Mouse (Mus musculus): ENCODE data around the gene Ddost.

Ddost gene

GRCm38 (mm10) chr4:138304340-138305104 lies at the start of gene Ddost:
Ddost (plus strand) TSS chr4:138304730.
- DNase-seq (ENCODE audit: low read depth, low spot score): peak; percentile 99

DNA sequence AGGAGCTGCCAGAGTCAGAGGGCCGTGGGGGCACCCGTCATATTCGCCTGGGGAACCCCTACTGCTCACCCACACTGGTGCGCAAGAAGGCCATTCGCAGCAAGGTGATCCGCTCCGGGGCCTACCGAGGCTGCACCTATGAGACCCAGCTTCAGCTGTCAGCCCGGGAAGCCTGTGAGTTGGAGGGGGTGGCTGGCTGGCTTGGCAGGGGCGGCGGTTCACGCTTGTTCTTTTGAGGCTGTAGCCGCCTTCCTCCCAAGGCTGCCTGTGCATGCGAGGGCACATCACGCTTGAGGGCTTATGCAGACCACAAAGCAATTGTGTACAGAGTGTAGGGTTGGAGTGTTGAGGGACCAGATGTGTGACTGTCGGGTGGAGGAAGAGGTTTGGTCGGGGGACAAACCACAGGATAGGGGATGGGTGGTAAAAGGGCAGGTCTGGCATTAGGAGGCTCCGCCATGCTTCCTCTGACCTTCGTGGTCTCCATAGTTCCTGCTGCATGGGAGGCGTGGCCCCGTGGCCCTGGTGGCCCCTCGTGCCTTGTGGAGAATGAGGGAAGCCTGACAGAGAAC lies 47.3 kb upstream of the Ddost start:
- no peak for DNase-seq (ENCODE audit: low read depth, low spot score)

DNA sequence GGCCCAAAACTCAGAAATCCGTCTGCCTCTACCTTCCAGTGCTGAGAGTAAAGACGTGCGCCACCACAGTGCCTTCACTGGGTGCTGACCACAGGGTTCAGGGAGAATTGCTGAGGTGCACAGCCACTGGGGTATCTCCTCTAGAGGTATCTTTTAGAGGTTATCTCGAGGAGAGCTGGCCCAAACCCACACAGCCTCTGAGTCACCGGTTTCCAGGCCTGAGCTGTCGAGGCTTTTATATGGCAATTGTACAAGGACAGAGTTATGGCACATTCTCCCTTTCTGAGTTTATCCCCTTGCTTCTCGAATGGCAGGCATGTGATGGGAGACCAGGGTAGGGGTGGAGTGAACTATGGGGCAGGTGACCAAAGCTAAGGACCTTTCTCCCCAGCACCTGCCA lies 45.9 kb upstream of the Ddost start:
- DNase-seq (ENCODE audit: low read depth, low spot score): no peak

DNA sequence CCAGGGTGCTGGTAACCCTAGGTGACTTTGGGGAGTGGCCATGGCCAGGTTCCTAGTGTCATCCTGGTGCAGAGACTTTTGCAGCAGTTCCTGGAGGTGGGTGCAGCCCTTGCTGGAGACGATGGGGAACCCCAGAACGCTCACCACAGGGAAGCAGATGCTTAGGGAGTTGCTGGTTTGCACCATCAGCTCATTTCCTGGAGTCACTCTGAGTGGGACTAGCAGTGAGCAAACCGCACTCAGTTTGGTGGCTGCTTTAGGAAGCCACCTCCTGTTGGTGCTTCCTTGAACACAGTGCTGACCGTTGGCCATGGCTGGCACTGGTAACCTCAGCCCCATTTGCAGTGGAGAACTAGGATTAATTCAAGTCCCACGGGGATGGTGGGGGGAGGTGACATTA lies 45.0 kb upstream of the Ddost start:
- DNase-seq (ENCODE audit: low read depth, low spot score): no peak

- DNase-seq (ENCODE audit: low read depth, low spot score): peak; percentile 31
These were observed 42.5 kb upstream of the Ddost start for GRCm38 (mm10) chr4:138261843-138262681.

DNA sequence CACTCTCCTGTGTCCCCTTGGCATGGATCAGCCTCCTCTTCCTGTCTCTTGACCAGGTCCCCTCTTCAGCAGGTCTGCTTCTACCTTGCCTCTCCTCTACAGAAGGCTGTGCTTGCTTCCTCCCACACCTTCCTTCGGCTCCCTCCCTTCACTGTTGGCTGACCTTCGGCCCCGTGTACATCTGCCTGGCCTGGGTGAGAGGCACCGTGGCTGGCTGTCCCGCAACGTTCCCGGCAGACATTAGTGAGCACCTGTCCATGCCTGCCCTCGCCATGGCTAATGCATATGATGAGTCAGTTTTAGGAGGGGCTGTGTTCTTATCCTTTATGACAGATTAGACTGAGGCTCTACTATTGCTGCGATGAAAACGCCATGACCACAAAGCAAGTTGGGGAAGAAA lies 36.7 kb upstream of the Ddost start:
- no peak for DNase-seq (ENCODE audit: low read depth, low spot score)

- peak; percentile 52 for DNase-seq (ENCODE audit: low read depth, low spot score)
These were observed 32.2 kb upstream of the Ddost start for GRCm38 (mm10) chr4:138272011-138272997.

DNA sequence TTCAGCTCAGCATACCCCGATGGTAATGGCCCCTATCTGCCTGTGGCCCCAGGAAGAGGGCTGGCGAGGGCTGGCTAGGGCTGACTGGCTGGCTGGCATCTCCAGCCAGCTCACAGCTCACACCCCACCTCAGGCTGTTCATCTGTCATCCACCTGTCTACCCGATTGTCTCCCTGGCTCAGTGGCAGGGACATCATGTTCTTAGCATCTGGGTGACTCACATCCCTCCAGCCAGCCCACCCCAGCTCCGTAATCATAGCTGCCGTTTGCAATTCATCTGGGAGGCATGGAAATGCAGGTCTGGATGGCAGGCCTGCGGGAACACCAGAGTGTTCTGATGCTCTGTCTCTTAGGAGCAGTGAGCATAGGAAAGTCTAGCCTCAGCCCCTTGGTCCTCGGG lies 26.2 kb upstream of the Ddost start:
- no peak for DNase-seq (ENCODE audit: low read depth, low spot score)

DNA sequence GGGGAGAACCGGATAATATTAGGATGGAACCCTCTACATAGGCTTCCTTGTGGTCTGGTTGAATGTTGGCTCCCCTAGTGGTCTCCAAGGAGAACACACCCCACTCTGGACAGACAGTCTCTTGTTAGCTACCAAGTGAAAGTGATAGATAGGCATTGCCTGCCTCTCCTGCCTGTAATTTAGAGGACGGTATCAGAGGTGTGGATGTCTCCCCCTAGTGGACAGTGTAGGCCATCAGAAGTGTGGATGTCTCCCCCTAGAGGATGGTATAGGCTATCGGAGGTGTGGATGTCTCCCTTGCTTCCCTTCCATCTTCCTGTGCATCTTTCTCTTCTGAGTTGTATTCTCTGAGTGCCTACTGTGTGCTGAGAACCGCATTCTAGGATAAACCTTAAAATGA lies 21.7 kb upstream of the Ddost start:
- peak; percentile 77 for DNase-seq (ENCODE audit: low read depth, low spot score)

- no peak for DNase-seq (ENCODE audit: low read depth, low spot score)
These were observed 18.1 kb upstream of the Ddost start for GRCm38 (mm10) chr4:138286411-138286810.

GRCm38 (mm10) chr4:138288691-138289090 lies 15.8 kb upstream of the Ddost start:
- no peak for DNase-seq (ENCODE audit: low read depth, low spot score)

DNA sequence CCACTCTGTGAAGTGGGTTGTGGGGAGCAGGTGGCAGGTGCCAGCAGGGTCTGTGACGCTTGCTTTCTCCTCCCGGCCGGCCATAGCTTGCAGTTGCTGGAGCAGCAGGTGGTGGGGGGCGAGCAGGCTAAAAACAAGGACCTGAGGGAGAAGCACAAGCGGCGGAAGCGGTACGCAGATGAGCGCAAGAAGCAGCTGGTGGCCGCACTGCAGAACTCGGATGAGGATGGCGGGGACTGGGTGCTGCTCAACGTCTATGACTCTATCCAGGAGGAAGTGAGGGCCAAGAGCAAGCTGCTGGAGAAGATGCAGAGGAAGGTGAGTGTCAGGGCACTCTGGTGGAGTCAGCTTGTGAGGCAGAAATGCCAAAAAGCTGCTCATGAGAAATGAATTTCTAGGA lies 12.5 kb upstream of the Ddost start:
- no peak for DNase-seq (ENCODE audit: low read depth, low spot score)

DNA sequence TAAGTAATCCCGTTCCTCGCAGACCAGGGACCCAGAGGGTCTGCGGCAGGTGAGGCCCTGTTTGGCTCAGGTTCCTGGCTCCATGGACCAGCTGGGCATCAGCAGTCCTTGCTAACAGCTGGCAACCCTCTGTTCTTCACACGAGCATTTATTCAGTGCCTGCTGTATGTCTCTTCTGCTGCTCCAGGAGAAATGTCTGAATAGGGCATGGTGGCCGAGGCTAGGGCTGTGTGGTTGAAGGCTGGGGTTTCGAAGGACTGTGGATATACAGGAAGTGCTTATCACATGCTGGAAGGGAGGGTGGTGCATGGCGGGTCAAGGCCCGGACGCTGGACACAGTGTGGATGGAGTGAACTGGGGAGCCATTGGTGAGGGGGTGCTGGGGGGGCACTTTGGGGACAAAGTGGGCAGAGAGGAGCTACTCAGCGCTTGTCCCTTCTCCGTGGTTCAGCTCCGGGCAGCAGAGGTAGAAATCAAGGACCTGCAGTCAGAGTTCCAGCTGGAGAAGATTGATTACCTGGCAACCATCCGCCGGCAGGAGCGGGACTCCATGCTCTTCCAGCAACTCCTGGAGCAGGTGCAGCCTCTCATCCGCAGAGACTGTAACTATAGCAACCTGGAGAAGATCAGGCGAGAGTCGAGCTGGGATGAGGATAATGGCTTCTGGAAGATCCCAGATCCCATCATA lies 11.1 kb upstream of the Ddost start:
- no peak for DNase-seq (ENCODE audit: low read depth, low spot score)

DNA sequence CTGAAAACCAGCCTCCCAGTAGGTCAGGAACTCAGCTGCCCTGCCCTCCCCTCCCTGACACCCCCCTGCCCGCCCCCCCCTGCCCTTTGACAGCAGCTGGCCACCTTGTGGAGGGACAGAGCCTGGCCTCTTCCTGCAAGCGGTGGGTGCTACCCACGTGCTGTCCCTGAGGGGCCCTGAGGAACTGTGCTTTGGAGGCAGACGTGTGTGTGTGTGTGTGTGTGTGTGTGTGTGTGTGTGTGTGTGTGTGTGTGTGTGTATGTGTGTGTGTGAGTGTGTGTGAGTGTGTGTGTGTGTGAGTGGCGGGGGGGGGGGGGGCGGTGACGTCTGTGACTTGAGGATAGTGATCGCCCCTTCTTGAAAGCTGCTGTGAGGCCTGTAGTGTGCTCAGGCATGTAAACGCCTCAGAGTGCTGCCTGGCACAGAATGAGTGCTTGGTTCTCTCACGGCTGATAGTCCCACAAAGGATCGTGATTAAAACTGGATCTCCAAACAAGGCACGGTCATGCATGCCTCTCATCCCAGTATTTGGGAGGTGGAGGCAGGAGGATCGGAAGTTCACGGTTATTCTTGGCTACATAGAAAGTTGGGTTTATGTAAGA lies 10.5 kb upstream of the Ddost start:
- DNase-seq (ENCODE audit: low read depth, low spot score): no peak

- no peak for DNase-seq (ENCODE audit: low read depth, low spot score)
These were observed 3.2 kb upstream of the Ddost start for GRCm38 (mm10) chr4:138301271-138301780.

- no peak for DNase-seq (ENCODE audit: low read depth, low spot score)
These were observed 1.5 kb upstream of the Ddost start for GRCm38 (mm10) chr4:138303011-138303410.

DNA sequence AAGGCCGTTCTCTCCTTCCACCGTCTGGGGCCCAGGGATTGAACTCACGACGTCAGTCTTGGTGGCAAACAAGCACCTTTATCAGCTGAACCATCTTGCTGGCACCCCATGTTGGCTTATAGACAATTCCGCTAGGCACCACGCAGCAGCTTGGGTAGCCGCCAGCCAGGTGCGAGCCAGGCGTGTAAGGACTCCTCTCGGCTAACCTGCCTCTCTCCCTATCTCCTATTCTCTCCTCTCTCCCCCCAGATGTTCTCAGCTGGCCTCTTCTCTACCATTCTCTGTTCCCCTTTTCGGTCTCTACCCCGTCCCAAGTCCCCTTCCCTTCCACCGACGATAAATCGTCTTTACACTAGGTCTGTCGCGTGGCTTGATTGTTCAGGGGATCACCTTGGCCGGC lies 788 bp upstream of the Ddost start:
- DNase-seq (ENCODE audit: low read depth, low spot score): no peak

GRCm38 (mm10) chr4:138307025-138307424 lies 2.5 kb downstream of the Ddost start:
- no peak for DNase-seq (ENCODE audit: low read depth, low spot score)

DNA sequence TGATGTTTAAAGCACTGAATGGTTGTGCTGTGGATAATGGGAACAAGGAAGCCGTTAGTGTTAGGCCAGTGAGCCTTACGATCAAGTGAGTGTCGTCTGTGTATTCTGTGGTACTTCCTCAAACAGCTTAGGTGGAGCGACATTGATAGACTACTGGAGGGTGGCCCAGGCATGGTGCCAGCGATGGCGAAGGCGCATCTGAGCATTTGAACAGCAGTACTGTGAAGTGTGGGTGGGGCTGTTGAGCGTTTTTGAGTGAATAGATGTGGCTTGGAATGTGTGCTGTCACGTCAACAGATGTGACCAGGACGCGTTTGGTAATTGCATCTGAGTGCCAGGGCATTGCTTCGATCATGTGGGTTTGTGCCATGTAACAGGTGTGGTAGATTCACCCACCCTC lies 3.2 kb downstream of the Ddost start:
- DNase-seq (ENCODE audit: low read depth, low spot score): no peak

DNA sequence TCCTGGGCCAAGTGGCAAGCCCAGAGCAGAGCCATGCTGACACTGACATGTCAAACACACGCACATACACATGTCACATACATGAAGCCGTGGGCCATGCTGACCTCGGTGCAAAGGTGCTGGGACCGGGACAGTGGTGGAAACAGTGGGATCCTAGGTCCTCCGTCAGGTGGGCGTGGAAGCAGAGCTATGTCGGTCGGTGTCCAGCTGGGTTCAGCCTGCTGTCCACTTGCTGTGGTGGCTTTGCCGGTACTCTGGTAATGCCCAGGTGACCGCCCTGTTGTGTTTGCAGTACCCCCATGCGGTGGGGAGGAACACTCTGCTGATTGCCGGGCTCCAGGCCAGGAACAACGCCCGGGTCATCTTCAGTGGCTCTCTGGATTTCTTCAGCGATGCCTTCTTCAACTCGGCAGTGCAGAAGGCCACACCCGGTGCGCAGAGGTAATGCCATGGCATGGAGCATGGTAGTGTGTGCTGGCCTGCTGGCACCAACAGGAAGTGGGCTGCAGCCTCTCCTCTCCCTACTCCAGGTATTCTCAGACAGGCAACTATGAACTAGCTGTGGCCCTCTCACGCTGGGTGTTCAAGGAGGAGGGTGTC lies 5.9 kb downstream of the Ddost start:
- DNase-seq (ENCODE audit: low read depth, low spot score): no peak

Data from skeletal muscle tissue, adult 2 months (tissue).